22 mouse cellular contexts compared by ENCODE assay signal in the genomic region with DNA sequence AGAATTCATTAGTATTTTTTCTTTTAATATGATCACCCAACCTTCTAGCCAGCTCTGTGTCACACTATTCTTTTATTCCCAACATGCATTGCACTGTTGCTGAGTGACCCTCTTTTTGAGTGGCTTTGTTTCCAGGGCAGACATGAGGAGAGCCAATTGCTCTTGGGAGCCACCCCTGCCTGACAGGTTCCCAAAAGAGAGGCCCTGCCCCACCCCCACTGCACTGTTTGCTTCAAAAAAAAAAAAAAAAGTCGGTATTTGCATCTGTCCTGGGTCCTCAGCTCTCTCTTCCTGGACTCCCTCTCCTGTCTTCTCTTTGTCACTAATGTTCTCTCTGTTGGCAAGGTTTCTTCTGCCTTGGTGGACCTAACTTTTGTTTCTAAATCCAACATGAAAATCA. TPM values are rescaled to one million over a fixed set of nuclear protein-coding genes. Genes with fewer than 3 reads are reported as not detected.
A peak's percentile ranks its signal among the peaks of the same experiment; 100 is the strongest.
DNase-seq lines count a peak whose midpoint lies in the region; ATAC-seq and TF ChIP-seq lines count a peak whose summit lies in the region.
"Had no signal": no experiment of that assay in that cellular context is flagged by ENCODE, and none has a peak within 500 bp of the region (broad histone marks: within the 10 kb centered on the region; RNA-seq: fewer than 3 reads in every experiment).

No protein-coding gene starts in this region.

- no peak overlapping the region for H3K4me2 ChIP-seq in forebrain, embryonic 13.5 days
- H3K4me2 ChIP-seq in lung, embryonic 14.5 days, result no peak overlapping the region
- no peak overlapping the region for H3K4me2 ChIP-seq in midbrain, embryonic 15.5 days
- H3K4me2 ChIP-seq: embryonic facial prominence, embryonic 15.5 days; heart, embryonic 12.5 days; hindbrain, embryonic 15.5 days had no signal

- H3K9me3 ChIP-seq in forebrain, embryonic 10.5 days, result no peaks in the 10 kb centered on the region
- no peaks in the 10 kb centered on the region for H3K9me3 ChIP-seq in forebrain, embryonic 13.5 days (replicated peaks)
- no peaks in the 10 kb centered on the region for H3K9me3 ChIP-seq in lung, embryonic 14.5 days (ENCODE audit: low read depth, low read length)
- no peaks in the 10 kb centered on the region for H3K9me3 ChIP-seq in midbrain, embryonic 10.5 days (replicated peaks)
- H3K9me3 ChIP-seq in midbrain, embryonic 15.5 days, result no peaks in the 10 kb centered on the region
- H3K9me3 ChIP-seq: embryonic facial prominence, embryonic 15.5 days; heart, embryonic 12.5 days; hindbrain, embryonic 15.5 days had no signal

- no peak for ATAC-seq in forebrain, embryonic 13.5 days
- no peak for ATAC-seq in lung, embryonic 14.5 days (ENCODE audit: insufficient read depth)
- ATAC-seq in midbrain, embryonic 15.5 days (replicated peaks), result no peak
- ATAC-seq: activated CD4-positive, CD25-positive, alpha-beta regulatory T cell, adult 4 months; CD4-positive, CD25-positive, alpha-beta regulatory T cell, adult 4 months; forebrain, embryonic 16.5 days; inflammation-experienced regulatory T-cells, adult 6 months; Patski had no signal

- H3K36me3 ChIP-seq in forebrain, embryonic 10.5 days (replicated peaks), result peaks cover 3% of the 10 kb centered on the region; the same call in 1 of the 2 replicates
- no peaks in the 10 kb centered on the region for H3K36me3 ChIP-seq in forebrain, embryonic 13.5 days (ENCODE audit: poor library complexity, severe bottlenecking)
- H3K36me3 ChIP-seq in lung, embryonic 14.5 days (ENCODE audit: insufficient read depth), result 0 out of 2 replicates have a peak, but pooled peaks cover 5% of the 10 kb centered on the region
- H3K36me3 ChIP-seq in midbrain, embryonic 10.5 days, result no peaks in the 10 kb centered on the region
- H3K36me3 ChIP-seq in midbrain, embryonic 15.5 days (replicated peaks), result no peaks in the 10 kb centered on the region
- H3K36me3 ChIP-seq: embryonic facial prominence, embryonic 15.5 days; hindbrain, embryonic 15.5 days had no signal

- no peak overlapping the region for H3K4me3 ChIP-seq in forebrain, embryonic 10.5 days
- H3K4me3 ChIP-seq in forebrain, embryonic 13.5 days, result no peak overlapping the region
- no peak overlapping the region for H3K4me3 ChIP-seq in lung, embryonic 14.5 days (ENCODE audit: low read depth, low read length)
- no peak overlapping the region for H3K4me3 ChIP-seq in midbrain, embryonic 10.5 days
- H3K4me3 ChIP-seq in midbrain, embryonic 15.5 days, result no peak overlapping the region
- H3K4me3 ChIP-seq: embryonic facial prominence, embryonic 15.5 days; erythroblast, embryonic 14.5 days; heart, embryonic 12.5 days; hindbrain, embryonic 15.5 days had no signal

- H3K27me3 ChIP-seq in forebrain, embryonic 10.5 days (ENCODE audit: poor library complexity, severe bottlenecking), result no peaks in the 10 kb centered on the region
- H3K27me3 ChIP-seq in forebrain, embryonic 13.5 days, result no peaks in the 10 kb centered on the region
- no peaks in the 10 kb centered on the region for H3K27me3 ChIP-seq in lung, embryonic 14.5 days (ENCODE audit: insufficient read depth, low read length)
- no peaks in the 10 kb centered on the region for H3K27me3 ChIP-seq in midbrain, embryonic 10.5 days (ENCODE audit: low read depth, poor library complexity, severe bottlenecking)
- H3K27me3 ChIP-seq in midbrain, embryonic 15.5 days (replicated peaks), result no peaks in the 10 kb centered on the region
- H3K27me3 ChIP-seq: embryonic facial prominence, embryonic 15.5 days; heart, embryonic 12.5 days; hindbrain, embryonic 15.5 days; Patski had no signal

- H3K27ac ChIP-seq in forebrain, embryonic 10.5 days, result 0 out of 2 replicates have a peak overlapping the region, but pooled peaks have one; percentile 17
- no peak overlapping the region for H3K27ac ChIP-seq in forebrain, embryonic 13.5 days
- 0 out of 2 replicates have a peak overlapping the region, but pooled peaks have one; percentile 42 for H3K27ac ChIP-seq in lung, embryonic 14.5 days (ENCODE audit: low read depth)
- H3K27ac ChIP-seq in midbrain, embryonic 10.5 days (replicated peaks), result 0 out of 2 replicates have a peak overlapping the region, but pooled peaks have one; percentile 34
- no peak overlapping the region for H3K27ac ChIP-seq in midbrain, embryonic 15.5 days
- H3K27ac ChIP-seq: embryonic facial prominence, embryonic 15.5 days; hindbrain, embryonic 15.5 days had no signal

- no peak overlapping the region for H3K9ac ChIP-seq in forebrain, embryonic 13.5 days
- H3K9ac ChIP-seq in lung, embryonic 14.5 days, result no peak overlapping the region
- H3K9ac ChIP-seq in midbrain, embryonic 15.5 days, result no peak overlapping the region
- H3K9ac ChIP-seq: embryonic facial prominence, embryonic 15.5 days; heart, embryonic 12.5 days; hindbrain, embryonic 15.5 days had no signal

- peaks cover 36% of the 10 kb centered on the region for H3K4me1 ChIP-seq in forebrain, embryonic 10.5 days
- H3K4me1 ChIP-seq in forebrain, embryonic 13.5 days, result peaks cover 10% of the 10 kb centered on the region
- peaks cover 15% of the 10 kb centered on the region; the same call in 1 of the 2 replicates for H3K4me1 ChIP-seq in lung, embryonic 14.5 days (ENCODE audit: insufficient read depth)
- peaks cover 30% of the 10 kb centered on the region for H3K4me1 ChIP-seq in midbrain, embryonic 10.5 days
- H3K4me1 ChIP-seq in midbrain, embryonic 15.5 days, result no peaks in the 10 kb centered on the region
- H3K4me1 ChIP-seq: hindbrain, embryonic 15.5 days had no signal

- 14% methylated on average over 1 of the region's 1 CpGs for WGBS in forebrain, embryonic 10.5 days
- 7% methylated on average over 1 of the region's 1 CpGs for WGBS in forebrain, embryonic 13.5 days
- 5% methylated on average over 1 of the region's 1 CpGs for WGBS in lung, embryonic 14.5 days
- 20% methylated on average over 1 of the region's 1 CpGs for WGBS in midbrain, embryonic 10.5 days
- WGBS in midbrain, embryonic 15.5 days, result 11% methylated on average over 1 of the region's 1 CpGs

- DNase-seq in forebrain, embryonic 10.5 days (ENCODE audit: extremely low spot score, low spot score), result no peak
- no peak for DNase-seq in lung, embryonic 14.5 days
- DNase-seq in lung, postnatal 10 days, result no peak
- no peak for DNase-seq in midbrain, embryonic 10.5 days (ENCODE audit: low spot score)
- no peak for DNase-seq in ovary, postnatal 14 days (ENCODE audit: low spot score)
- DNase-seq: adrenal gland, postnatal 14 days; B cell, adult 2 months; cerebellum, adult 18-20 months; cerebellum, adult 9-11 months; cerebellum, postnatal 36 days; gastrocnemius, postnatal 14 days had no signal

- no peak for TF ChIP-seq CTCF in lung, embryonic 14.5 days (IDR thresholded peaks at IDR 0.05; ENCODE audit: low read depth)

RNA-seq across cellular contexts. Expression of gene Col4a2, which starts 22.1 kb away (rescaled TPM):
- polyA plus RNA-seq in forebrain, embryonic 10.5 days (2016; fragmentation: Nextera tagmentation; extraction: Ambion mirVana), result 47.1 and 49.4 TPM in 2 replicates
- polyA plus RNA-seq in forebrain, embryonic 13.5 days (2015; fragmentation: Nextera tagmentation; extraction: Ambion mirVana), result 21.7 and 24.0 TPM in 2 replicates
- 103 and 111 TPM in 2 replicates for polyA plus RNA-seq in lung, embryonic 14.5 days (2014; fragmentation: Nextera tagmentation; extraction: Ambion mirVana)
- polyA plus RNA-seq in midbrain, embryonic 10.5 days (2016; fragmentation: Nextera tagmentation; extraction: Ambion mirVana), result 43.7 and 53.1 TPM in 2 replicates
- polyA plus RNA-seq in midbrain, embryonic 15.5 days (2015; fragmentation: Nextera tagmentation; extraction: Ambion mirVana), result 43.7 and 47.5 TPM in 2 replicates
- polyA plus RNA-seq: activated CD4-positive, CD25-positive, alpha-beta regulatory T cell, adult 4 months; CD4-positive, CD25-positive, alpha-beta regulatory T cell, adult 4 months; inflammation-experienced regulatory T-cells, adult 6 months had no signal

RNA-seq across cellular contexts. Expression of gene Col4a1, which starts 22.1 kb away (rescaled TPM):
- 123 and 129 TPM in 2 replicates for polyA plus RNA-seq in forebrain, embryonic 10.5 days (2016; fragmentation: Nextera tagmentation; extraction: Ambion mirVana)
- polyA plus RNA-seq in forebrain, embryonic 13.5 days (2015; fragmentation: Nextera tagmentation; extraction: Ambion mirVana), result 50.8 and 53.5 TPM in 2 replicates
- polyA plus RNA-seq in lung, embryonic 14.5 days (2014; fragmentation: Nextera tagmentation; extraction: Ambion mirVana), result 372 and 389 TPM in 2 replicates
- 113 and 146 TPM in 2 replicates for polyA plus RNA-seq in midbrain, embryonic 10.5 days (2016; fragmentation: Nextera tagmentation; extraction: Ambion mirVana)
- polyA plus RNA-seq in midbrain, embryonic 15.5 days (2015; fragmentation: Nextera tagmentation; extraction: Ambion mirVana), result 90.6 and 102 TPM in 2 replicates
- polyA plus RNA-seq: activated CD4-positive, CD25-positive, alpha-beta regulatory T cell, adult 4 months had no signal

Comparison
In these comparisons a context has a peak if more than half of its experiments do, and no peak if none do; other contexts are left out.
1. H3K27ac ChIP-seq: peak in forebrain, embryonic 10.5 days (single experiment), lung, embryonic 14.5 days (single experiment) and midbrain, embryonic 10.5 days (single experiment); none in forebrain, embryonic 13.5 days (single experiment) and midbrain, embryonic 15.5 days (single experiment).